ENCODE assay signal across 13 mouse cellular contexts in the genomic region with DNA sequence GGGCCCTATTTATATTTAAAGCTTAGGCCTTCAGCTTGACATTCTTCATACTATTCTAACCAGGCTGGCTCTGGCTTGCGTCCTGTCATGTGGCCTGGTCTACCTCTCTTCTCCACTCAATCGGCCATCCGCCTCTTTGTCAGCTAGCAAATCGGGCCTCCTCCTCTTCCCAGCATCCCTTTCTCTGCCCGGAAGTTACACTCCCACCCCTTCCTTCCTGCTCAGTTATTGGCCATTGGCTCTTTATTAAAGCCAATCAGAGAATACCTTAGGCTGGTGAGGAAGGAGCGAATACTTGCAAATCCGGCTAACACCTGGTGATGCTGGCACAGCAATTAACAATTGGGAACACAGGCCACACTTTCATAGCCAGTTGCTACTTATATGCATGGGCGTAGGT. TPM values are rescaled to one million over a fixed set of nuclear protein-coding genes. Genes with fewer than 3 reads are reported as not detected.
"Had no signal": no experiment of that assay in that cellular context is flagged by ENCODE, and none has a peak within 500 bp of the region (broad histone marks: within the 10 kb centered on the region; RNA-seq: fewer than 3 reads in every experiment).

No protein-coding gene starts in this region.

- H3K4me3 ChIP-seq: midbrain, embryonic 10.5 days; midbrain, embryonic 12.5 days; myocyte; neural tube, embryonic 13.5 days; stomach, embryonic 15.5 days had no signal

- H3K9ac ChIP-seq: lung, embryonic 14.5 days; midbrain, embryonic 12.5 days; neural tube, embryonic 13.5 days; stomach, embryonic 15.5 days had no signal

- H3K36me3 ChIP-seq: midbrain, embryonic 10.5 days; midbrain, embryonic 12.5 days; neural tube, embryonic 13.5 days; stomach, embryonic 15.5 days had no signal

- DNase-seq: midbrain, embryonic 14.5 days; right cerebral cortex, postnatal 14 days; thymus, adult 2 months; thymus, postnatal 36 days had no signal

- H3K27me3 ChIP-seq: neural tube, embryonic 13.5 days; stomach, embryonic 15.5 days had no signal

- H3K9me3 ChIP-seq: midbrain, embryonic 10.5 days; midbrain, embryonic 12.5 days; neural tube, embryonic 13.5 days; stomach, embryonic 15.5 days had no signal

- H3K27ac ChIP-seq: midbrain, embryonic 10.5 days; midbrain, embryonic 12.5 days; neural tube, embryonic 13.5 days; stomach, embryonic 15.5 days; stomach, postnatal 0 days had no signal

- H3K4me1 ChIP-seq: neural tube, embryonic 13.5 days had no signal

RNA-seq across cellular contexts. Expression of a gene that starts 43.5 kb away (rescaled TPM):
- total RNA-seq: megakaryocyte-erythroid progenitor cell, adult 5-6 weeks; neutrophil, adult 5-6 weeks had no signal
- polyA plus RNA-seq: myocyte had no signal
